Mouse (Mus musculus): ENCODE measurements around the gene Tomm40.

The Tomm40 gene

DNA sequence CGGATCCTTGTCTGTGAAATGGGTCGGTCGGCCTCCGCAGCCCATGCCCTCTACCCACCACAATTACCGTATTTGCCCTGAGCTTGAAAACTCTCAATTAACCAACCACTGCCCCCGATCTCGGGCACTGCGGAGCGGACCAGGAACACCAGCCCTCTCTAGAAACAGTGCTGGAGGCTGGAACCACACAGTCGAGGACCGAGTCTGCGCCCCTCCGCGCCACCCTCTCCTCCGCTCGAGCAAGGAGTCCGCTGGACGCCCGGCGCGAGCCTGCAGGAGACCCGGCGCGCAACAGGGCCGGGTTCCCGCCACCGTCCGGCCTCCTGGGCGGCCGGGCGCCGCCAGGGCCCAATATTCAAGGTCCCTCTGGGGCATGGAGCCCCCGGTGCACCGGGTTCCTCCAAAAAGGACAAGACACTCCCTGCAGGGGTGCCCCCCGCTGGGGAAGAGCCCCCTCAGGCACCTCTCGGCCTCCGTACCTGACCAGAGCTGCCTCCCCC lies 50.7 kb downstream of the Tomm40 start:
- in situ Hi-C loops (cut with MboI; ENCODE audit: low sequenced_read_pairs), result no loop called here

DNA sequence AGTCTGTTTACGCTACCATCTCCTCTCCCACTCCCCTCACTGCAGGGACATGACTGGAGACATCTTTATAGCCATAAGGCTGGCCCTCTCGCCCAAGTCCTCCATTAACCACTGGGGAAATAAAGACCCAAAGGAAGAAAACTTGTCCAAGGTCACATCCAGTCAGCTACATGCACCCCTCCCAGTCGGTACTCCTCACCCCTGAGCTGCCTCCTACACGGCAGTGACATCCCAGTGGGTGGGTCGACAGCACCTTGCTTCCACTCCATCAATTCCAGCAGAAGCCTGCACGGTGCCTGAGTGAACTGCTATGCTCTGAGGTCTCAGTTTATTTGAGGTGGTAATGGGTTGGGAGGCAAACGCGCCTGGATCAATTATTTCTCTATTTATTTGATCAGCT lies 51.3 kb downstream of the Tomm40 start:
- in situ Hi-C loops (cut with MboI; ENCODE audit: low sequenced_read_pairs), result no loop called here

DNA sequence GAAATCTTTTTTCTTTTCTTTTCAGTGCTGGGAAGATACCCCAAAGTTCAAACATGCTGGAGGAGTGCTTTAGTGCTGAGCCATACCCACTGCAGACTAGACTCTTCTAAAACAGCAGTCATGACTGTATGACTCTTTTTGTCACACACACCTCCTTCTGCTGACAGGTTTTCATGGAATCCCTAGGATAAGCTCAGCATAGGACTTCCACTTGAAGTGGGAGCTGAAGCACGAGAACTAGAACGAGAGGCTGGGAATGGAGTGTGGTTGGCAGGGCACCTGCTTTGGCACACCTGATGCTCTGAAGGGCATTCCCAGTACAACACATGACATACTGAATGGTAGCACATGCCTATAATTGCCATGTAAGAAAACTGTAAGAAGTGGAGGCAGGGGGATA lies 62.6 kb downstream of the Tomm40 start:
- in situ Hi-C loops (cut with MboI; ENCODE audit: low sequenced_read_pairs), result no loop called here

Data from CH12F3 (cell line).